Mouse (Mus musculus): ENCODE measurements around the gene Mpv17l2.

DNA sequence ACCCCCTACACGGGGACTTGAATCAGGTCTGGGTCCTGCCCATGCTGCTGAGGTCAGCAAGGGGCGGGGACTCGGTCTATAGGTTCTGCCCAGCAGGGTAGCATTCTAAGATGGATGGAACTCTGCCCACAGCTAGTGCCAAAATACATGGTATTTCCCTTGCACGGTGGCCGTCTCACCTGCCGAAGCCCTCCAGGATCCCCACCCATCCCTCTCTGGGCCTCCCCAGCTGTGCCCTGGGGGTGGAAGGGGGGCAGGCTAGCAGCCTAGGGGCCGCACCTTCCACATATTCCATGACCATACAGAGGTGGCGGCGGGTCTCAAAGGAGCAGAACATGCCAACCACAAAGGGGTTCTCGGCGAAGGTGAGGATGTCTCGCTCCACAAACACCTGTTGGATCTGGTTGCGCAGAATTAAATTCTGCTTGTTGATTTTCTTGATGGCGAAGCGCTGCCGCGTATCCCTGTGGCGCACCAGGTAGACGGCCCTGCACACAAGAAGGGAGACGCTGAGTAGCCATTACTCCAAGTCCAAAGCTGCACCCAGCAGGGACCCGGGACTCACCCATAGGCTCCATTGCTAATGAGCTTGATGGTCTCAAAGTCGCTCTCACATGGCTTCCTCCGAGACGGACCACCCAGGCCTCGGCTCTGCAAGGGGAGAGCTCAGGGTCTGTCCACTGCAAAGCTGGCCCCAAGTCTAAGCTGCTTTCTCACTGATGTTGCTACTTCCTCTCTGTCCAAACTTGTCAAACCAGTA is 25.7 kb upstream of the Mpv17l2 start:
- TF ChIP-seq POLR2A (IDR thresholded peaks at IDR 0.05; ENCODE audit: borderline replicate concordance, extremely low read depth, insufficient read depth, insufficient read length, poor library complexity, severe bottlenecking) (no peak), CTCF (IDR thresholded peaks at IDR 0.05; ENCODE audit: borderline replicate concordance, extremely low read depth, insufficient read depth, insufficient read length) (no peak)

Measured in brain, embryonic 14.5 days (tissue).